Mouse (Mus musculus) G1E (cell line): ENCODE measurements around the gene Prmt8.

Experiments
- CTCF ChIP-seq: IDR thresholded peaks from 2 replicates; pipeline ENCODE4 v1.5.1; 2012; ENCODE audit warnings: low read depth, low read length, inconsistent platforms, mixed read lengths
- GATA1 ChIP-seq: IDR thresholded peaks from 2 replicates; pipeline ENCODE4 v1.6.1; 2012; ENCODE audit warnings: borderline replicate concordance, low read length, inconsistent platforms, mixed read lengths
- POLR2AphosphoS5 ChIP-seq: IDR thresholded peaks from 2 replicates; pipeline ENCODE4 v1.6.1; 2012; ENCODE audit warnings: low read depth, low read length, inconsistent platforms; ENCODE audit not compliant: insufficient replicate concordance
- TAL1 ChIP-seq: conservative IDR thresholded peaks from 2 replicates; pipeline ENCODE4 v1.6.1; 2012; ENCODE audit warnings: low read depth, low read length, inconsistent platforms, mixed read lengths

DNA sequence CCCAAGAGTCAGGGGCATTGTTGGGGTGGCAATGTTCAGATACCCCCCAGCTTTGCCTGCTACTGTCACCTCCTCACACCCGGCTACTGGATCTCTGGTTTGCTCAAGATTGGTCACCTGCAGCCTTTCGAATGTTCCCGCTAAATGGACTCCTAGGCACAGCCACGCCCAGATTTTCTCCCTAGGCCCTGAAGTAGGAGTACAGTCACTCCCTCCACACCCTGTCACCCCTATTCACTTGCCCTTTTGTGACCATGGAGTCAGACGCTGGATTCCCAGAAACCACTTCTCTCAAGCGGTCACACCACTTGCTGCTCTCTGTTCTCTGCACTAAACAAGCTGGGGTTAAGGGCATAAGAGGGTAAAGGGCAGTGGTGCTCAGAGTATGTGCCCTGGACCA is 28.1 kb downstream of the Prmt8 start:
- TF ChIP-seq CTCF, result no peak
- no peak for TF ChIP-seq GATA1
- TF ChIP-seq POLR2AphosphoS5, result no peak
- TF ChIP-seq TAL1, result no peak
